Mouse (Mus musculus) thymus, adult 2 months (tissue): Measurements from ENCODE around the gene Inpp5b.

Experiments used
- CTCF ChIP-seq: fragments of 200-500 bp; IDR thresholded peaks from 2 replicates; pipeline ENCODE4 v1.5.1; 2012; ENCODE audit warnings: mild to moderate bottlenecking, control low read depth, low read length, moderate library complexity, borderline replicate concordance; ENCODE audit not compliant: control insufficient read depth, poor library complexity, insufficient read depth; ENCODE audit errors: extremely low read depth
- POLR2A ChIP-seq: fragments of 200-500 bp; IDR thresholded peaks from 2 replicates; pipeline ENCODE4 v1.6.1; 2012; ENCODE audit warnings: mild to moderate bottlenecking, low read length, control low read depth, moderate library complexity; ENCODE audit not compliant: control insufficient read depth, poor library complexity, insufficient read depth; ENCODE audit errors: extremely low read depth

- TF ChIP-seq CTCF = no peak
- no peak for TF ChIP-seq POLR2A
These were observed 50.5 kb downstream of the Inpp5b start for GRCm38 (mm10) chr4:124792114-124792513.
